Mouse (Mus musculus) adrenal gland, postnatal 14 days (tissue): ENCODE results near the gene Bud23. TPM values are rescaled to one million over a fixed set of nuclear protein-coding genes. Genes with fewer than 3 reads are reported as not detected.
"Not testable (repeated sequence)": the region's sequence is repeated elsewhere in the genome, so short reads cannot be mapped to it uniquely, and the experiment has no call there.

Source experiments
- DNase-seq: peaks from one replicate; pipeline ENCODE4 v3.0.0; 2021; ENCODE audit warnings: mixed read lengths
- long read RNA-seq, 2 experiments: library from polyadenylated mRNA; stranded (forward); transcript quantifications; one replicate each; pipeline ENCODE4 v2.0.0; 2021
- total RNA-seq: library from RNA; stranded (reverse); gene quantifications from 2 replicates; pipeline ENCODE4 v1.2.3, GENCODE M21; 2021

Gene Bud23
- total RNA-seq: 45.6 and 51.3 TPM in 2 replicates
- long read RNA-seq, experiment 1, partial matches to known transcripts: 56 of 68 reads
- long read RNA-seq, experiment 1, other reads (novel, unspliced or antisense): 10 of 68 reads
- long read RNA-seq, experiment 2, partial matches to known transcripts: 63 of 68 reads
- long read RNA-seq, experiment 2, other reads (novel, unspliced or antisense): 3 of 68 reads

DNA sequence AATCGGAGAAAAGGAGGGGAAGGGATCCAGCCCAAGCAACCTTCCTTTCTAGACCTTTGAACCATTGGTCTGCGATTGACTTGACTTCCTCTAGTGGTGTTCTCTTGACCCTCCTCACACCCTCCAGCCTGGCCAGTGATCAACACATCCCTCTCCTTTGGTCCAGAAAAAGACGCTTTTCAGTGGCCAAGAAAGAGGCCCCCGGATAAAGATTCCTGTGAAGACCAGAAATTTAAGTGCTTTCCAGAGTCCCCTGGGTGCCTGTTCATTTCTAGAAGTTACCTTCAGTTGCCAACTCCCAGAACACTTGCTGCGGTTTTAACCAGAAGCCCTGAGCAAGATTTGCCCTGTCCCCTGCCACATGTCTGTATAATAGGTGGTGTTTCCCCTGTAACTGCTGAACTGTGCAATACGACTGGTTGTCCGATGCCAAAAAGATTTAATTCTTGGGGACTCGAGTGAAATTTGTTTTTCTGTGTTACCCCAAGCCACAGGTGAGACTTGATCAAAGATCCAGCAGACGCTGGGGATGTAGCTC is at the start of gene Bud23:
Gene Bud23, minus strand, starts transcription at position 51 of the 538 bp plus-strand sequence.
- DNase-seq: not testable (repeated sequence)

DNA sequence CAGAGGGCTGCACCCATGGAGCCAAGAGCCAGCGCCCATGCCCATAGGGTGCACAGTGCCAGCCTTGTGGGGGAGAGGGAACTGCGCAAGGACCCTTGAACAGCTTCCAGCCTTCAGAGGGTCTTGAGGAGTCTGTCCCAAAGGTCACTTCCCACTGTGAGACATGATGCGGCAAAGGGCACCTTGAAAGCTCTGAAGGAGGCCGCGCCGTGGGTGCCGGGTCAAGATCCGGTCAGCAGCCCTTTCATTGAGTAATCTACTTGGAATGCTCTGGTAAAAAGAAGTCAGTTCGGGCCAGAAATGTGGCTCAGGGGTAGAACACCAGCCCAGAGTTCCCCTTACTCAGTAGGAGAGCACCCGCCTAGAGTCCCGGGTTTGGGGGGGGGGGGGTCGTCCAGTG is 49.0 kb upstream of the Bud23 start:
- DNase-seq: no peak

DNA sequence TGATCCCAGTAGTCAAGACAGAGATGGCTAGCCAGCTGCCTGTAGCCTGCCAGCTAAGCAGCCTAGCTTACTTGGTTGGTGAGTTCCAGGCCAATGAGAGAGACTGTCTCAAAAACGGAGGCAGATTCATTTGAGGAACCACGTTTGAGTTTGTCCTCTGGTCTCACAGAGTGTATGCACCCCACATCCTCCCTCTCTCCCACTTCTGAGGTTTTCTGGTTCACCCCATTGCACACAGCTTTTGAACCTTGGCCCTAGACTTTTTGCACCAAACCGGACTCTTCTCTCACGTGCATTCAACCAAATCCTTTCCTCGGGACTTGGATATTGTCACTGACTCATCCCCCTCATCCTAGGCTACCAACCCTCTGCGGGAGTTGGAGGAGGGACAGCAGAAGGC is 45.2 kb upstream of the Bud23 start:
- DNase-seq: no peak

DNA sequence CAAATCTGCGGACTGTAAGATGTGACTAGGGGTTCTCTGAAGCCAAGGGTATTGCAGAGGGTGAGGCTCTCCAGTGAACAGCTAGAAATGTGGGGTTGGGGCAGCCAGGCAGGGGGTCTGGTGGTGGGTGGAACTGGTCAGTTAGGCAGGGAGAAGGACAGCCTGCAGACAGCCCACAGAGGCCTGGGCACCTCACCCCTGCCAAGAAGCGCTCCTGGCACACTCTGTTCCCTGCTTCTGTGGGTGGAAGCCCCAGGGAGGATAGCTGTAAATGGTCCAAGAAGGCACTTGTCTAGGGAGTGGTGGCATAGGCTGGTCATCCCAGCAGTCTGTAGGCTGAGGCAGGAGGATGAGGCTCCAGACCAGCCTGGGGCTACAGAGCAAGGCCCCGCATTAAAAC is 44.7 kb upstream of the Bud23 start:
- peak; percentile 74 for DNase-seq

DNA sequence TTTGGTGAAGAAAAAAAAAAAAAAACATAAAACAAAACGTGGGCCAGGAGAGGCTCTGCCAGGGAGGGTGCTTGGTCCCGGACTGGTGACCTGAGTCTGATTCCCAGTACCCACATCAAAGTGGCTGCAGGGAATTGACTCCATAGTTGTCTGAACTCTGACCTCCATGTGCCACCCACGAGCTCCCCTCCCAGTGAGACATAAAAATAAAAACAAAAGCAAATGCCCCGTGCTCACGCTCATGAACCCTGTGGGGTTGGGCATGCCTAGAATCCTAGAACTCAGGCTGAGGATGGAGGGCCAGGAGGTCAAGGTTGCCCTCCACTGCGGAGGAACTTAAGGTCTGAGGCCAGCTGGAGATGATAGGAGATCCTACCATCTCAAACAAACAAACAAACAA is 44.3 kb upstream of the Bud23 start:
- DNase-seq: no peak

DNA sequence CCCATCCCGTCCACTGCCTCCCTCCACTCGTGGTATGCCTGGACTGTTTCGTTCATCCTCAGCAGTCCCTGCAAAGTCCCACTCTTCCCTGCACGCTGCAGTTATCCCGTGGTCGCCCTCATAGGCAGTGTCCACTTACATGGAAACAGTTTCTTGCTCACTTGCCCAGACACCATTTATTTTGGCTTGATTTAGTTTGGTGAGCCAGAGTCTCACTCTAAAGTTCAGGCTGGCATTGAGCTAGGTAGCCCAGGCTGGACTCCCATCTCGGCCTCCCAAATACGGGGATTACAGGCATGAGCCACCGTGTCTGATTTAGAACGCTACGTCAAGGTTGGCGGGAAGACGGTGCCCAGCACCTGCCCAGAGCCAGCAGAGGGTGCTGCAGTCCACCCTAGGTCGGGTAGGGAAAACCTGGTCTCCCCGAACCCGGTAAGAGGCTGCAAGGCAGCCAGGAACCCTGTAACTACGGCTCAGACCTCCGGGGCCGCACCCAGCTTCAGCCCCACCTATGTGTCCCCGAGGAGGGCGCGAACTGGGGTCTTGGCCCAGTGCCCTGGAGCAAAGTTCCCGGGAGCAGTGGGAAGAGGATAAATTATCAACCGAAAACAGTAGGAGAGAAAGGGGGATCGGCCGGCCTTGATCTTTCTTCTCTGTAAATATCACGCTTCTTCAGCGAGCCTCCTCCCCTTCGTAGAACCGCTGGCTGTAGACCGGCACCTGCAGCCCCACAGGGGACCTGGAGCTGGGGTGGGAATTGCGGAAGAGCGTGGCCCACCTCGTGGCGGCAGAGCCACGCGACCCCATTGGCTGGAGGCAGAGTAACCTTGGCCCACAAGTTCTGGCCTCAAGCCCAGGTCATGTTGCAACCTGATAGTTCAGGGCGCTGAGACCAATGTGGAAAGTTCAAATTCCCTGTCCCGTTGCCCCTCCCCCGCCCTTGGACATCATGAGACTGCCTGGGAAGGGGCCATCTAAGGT is 43.1 kb upstream of the Bud23 start:
- peak; percentile 93 for DNase-seq

DNA sequence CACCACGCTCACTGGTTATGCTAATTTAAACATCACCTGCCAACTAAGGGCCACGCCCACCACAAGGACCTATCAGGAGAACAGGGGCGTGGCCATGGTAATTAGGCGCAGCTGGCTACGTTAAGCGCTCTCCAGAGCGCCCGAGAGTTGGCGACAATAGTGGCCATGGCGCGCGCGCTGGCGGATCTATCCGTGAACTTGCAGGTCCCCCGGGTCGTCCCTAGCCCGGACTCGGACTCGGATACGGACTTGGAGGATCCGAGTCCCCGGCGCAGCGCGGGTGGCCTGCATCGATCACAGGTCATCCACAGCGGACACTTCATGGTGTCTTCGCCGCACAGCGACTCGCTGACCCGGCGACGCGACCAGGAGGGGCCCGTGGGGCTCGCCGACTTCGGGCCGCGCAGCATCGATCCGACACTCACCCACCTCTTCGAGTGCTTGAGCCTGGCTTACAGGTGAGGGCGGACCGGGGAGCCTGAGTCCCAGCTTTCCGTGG is 42.0 kb upstream of the Bud23 start:
- peak; percentile 91 for DNase-seq

DNA sequence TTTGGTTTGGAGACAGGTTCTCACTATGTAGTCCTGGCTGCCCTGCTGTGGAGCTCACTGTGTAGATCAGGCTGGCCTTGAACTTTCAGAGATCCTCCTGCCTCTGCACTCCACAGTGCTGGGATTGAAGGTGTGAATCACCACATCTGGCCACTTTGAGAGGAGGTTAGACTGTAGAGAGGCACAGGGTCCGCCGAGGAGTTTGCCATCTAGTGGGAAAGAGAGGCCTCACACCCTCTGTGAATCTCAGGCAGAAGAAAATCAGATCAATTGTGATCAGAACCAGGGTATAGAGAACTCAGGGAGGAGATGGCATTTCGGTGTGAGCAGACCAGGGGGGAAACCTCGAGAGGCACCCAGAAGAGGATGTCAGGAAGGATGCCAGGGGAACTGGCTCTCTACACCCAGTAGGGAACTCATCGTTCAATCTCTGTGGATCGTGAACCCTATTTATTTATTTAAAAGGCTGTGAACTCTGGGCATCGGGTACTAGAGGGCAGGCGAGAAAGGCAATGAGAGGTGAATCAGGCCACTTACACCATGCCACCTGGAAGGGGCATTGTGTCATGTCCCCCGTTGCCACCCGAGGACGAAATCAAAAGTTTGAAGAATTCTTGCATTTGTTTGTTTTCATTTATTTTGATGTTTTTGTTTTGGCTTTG is 39.4 kb upstream of the Bud23 start:
- peak; percentile 42 for DNase-seq

DNA sequence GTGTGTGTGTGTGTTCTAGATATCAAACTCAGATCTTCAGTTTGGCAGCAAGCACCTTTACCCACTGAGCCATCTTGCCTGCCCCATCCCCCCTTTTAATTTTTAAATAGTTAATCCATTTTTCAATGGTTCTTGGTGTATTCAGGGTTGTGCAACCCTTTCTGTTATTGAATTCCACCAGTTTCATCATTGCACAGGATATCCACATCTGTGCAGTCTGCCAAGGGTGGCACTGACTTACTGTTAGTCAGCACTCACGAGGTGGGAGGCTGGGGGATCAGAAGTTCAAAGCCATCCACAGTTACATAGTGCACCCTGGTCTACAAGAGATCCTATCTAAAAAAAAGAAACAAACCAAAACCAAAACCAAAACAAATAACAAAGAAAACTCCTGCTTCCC is 36.2 kb upstream of the Bud23 start:
- DNase-seq: no peak

DNA sequence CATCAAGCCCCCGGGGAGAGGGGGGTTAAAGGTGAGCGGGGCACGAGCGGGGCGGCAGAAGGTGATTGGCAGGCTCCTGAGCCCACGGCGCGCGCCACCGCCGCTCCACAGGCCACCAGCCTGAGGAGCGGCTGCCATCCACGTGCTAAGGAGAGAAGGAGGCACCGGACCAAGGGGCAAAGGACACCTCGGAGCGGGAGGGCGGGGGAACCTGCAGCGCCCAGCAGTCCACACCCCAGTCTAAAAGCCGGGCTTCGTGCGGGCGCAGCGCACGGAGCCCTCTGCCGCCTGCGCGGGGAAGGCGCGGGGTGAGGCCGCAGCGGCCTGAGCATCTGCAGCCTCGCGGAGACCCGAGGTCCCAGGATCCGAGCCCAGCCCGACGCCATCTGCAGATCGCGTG is 24.9 kb upstream of the Bud23 start, which contains the start of gene Mlxipl:
Gene Mlxipl, plus strand, starts transcription at position 238 of the 400 bp plus-strand sequence.
- no peak for DNase-seq

DNA sequence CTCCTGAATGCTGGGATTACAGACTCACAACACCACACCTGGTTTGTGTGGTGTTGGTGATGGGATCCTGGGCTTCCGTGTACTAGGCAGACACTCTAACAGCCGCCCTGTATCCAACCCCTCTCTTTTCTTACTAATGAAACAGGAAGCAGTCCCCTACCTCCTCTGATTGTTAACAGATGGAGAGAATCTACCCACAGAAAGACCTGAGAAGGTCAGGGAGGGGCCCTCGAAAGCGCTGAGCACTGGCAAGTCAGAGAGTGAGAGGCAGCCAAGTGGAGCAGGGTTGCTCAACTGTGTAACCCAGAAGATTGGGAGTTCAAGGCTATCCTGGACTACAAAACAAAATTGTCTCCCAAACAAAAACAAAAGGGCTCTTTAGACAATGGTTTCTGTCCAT is 22.1 kb upstream of the Bud23 start:
- no peak for DNase-seq

DNA sequence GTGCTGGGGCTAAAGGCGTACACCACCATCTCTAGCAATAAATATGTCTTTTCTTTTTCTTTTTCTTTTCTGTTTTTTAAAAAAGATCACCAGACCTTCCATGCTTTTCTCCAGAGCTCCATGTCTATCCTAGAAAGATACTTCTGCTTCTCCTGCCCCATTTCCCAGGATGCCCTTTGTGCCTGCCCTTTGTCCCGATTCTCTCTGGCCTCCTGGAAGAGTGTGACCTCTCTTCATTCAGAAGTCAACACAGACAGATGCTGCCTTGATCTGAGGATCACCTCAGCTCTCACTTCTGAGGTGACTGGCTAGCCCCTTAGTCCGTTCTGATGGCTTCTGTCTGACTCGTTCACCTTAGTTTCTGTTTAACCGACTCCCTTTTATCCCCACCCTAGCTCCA is 15.8 kb upstream of the Bud23 start:
- DNase-seq: no peak

DNA sequence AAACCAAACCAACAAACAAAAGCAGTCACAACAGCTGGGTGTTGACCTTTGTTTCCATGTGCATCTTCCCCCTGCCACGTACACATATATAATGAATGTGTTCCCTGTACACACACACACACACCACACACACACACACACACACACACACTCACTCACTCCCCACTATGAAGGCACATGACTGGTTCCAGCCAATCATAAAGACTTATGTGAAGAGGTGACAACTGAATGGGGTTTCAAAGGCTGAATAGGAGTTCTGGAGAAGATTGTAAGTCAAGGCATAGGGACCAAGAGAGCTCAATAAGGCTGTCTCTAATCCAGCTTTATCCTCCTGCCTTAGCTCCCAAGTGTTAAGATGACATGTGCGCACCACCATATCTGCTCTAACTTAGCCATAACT is 14.8 kb upstream of the Bud23 start:
- no peak for DNase-seq

DNA sequence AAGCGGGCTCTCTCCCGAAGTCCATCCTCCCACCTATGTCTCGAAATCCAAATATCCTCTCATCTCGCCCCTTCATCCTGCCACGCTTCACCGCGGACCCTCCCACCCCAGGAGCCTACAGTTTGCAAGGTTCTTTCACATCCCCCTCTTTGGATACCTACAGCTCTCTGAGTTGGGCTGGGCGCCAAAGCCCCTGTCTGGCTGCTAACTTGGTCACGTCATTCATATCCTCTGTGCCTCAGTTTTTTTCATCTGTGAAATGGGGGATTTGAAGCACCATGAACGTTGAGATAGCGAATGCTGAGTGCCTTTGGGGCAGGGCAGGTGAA is 13.7 kb upstream of the Bud23 start:
- DNase-seq: no peak

DNA sequence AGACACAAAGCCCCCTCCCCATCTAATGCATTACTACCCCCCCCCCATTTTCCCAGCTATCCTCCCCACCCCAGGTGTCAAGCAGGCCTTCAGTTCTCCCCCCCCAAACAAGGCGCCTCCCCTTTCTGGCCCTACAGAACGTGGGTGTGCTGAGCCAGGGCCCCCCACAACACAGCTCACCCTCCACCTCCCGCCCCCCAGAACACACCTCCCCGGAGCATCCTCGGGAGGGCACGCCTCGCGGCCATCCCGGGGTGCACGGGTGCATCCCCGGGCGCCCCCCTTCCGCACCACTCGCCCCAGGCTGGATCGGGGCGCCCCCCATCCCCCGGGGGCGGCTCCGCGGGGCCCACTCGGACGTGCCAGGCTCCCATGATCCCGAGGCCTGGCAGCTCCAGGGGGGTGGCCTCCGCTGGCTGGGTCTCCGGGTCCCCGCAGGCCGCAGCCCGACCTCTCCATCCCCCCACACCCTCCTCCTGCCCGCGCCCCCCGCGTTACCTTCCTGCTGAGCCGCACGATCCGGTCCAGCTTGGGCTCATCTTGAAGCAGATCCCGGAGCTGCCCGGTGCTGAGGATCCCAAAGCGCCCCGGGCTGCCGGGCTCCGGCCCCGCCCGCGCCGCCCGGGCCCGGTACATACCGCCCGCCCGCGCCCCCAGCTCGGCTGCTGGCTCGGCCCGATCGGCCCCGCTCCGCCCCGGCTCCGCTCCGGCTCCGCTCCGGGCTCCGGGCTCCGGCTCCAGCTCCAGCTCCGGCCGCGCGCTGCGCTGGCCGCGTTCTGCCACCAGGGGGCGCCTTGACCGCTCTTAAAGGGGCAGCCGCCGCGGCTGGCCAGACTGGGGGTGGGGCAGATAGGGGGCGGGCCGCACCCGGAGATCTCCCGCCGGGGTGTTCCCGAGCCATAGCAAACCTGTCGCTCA is 13.1 kb upstream of the Bud23 start, which contains the start of gene Vps37d:
Gene Vps37d, minus strand, starts transcription at position 703 of the 918 bp plus-strand sequence.
- peak; percentile 96 for DNase-seq

DNA sequence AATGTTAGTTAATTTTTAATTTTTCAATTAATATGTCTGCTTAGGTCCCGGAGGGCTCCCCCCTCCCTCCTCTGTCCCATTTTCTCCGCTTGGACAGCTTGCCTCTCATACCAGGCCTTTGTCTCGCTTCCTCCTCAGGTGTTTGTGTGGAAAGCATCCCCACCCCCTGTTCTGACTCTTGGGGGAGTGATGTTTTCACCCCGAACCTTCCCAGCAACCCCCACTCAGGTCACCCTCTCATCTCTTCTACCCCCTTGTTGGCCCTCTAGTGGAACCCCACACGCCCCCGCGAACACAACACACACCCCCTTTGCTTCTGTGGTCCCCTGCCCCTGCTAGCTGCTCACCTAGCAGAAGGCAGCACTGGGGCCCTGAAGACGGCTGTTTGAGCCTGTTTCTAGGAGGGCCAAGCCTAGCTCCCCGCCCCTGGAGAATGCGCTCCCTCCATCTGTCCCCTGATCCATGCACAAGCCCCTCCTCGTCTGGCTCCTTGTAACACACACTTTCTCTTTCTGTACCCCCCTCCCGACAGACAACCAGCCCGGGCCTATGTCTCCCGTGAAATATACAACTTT is 12.3 kb upstream of the Bud23 start:
- peak; percentile 26 for DNase-seq

DNA sequence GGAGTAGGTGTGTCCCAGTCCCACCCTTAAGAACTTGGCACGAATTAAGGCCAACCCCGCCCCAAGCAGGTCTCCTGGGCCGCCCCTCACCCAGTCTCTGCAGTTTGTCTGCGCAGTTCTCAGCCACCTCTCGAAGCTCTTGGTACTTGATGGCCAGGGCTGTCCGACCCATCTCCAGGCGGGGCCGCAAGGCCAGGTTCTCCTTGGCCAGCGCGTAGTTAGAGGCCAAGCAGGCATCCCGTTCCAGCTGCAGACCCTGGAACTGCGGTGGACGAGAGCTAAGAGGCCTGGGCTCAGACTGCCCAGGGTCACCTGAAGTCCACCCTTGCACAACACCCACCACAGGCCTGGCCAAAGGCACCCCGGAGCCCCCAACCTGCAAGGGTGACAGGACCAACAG is 11.6 kb upstream of the Bud23 start:
- no peak for DNase-seq

DNA sequence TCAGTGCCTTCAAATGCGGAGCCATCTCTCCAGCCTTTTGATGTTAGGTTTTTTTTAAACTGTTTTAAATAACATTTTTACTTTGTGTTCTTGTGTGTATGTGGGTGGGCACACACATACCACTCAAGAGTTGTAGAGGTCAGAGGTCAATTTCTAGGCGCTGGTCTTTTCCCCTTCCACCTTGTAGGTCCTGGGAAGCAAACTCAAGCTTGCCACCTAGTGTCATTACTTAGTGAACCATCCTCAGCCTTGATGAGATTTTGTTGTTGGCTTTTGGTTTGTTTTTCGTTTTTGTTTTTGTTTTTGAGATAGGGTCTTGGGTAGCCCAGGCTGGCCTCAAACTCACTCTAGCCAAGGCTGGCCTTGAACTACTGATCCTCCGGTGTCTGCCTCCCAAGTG is 10.9 kb upstream of the Bud23 start:
- DNase-seq: no peak

DNA sequence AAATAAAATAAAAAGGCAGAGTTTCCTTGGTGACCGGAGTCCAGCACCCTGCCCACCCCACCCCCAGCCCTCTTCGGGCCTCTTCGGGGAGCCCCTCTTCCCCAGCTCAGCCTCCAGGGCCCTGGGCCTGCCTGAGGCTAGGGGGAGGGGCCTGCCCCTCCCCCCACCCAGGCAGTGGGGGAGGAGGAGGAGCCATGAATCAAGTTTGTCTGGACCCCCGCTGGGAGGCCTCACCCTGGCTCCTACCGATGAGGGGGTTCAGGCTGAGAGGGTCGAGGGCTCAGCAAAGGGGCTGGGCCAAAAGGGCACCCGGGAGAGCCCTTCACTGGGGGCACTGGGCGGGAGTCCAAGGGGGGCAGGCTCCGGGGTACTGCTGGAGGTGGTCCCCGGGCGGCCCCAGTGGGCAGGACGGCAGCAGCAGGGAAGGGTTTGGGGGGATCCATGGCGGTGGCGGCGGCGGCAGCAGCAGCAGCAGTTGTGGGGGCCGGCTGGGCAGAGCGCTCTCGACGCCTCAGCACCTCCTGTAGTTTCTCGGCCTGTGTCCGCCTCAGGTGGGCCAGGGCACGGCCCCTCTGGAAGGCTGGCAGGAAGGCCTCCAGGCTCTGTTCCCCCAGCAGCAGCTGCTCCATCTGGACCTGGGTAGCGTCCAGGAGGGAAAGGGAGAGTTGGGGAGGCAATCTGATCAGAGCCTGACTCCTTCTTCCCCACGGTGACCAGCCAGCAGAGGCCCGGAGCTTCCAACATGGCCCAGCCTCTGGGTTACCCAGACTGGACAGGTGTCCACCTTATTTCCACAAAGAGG is 8.8 kb upstream of the Bud23 start:
- no peak for DNase-seq

DNA sequence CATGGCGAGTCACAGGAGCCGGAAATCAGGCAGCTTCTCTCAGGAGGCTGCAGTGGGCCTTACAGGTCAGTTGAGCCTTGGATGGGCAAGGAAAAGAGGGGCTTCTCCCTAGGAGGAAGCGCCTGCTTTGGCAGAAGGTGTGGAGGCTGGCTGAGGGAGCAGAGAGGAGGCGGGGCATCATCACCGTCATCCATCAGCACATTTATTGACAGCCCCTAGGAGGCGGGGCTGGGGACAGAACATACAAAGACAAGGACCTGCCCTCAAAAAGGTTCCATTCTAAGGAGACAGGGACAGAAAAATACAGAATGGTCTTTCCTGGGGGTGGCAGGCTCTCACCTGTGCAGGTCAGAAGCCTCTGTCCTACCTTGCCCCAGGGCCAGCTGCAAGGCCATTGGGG is 8.0 kb upstream of the Bud23 start:
- no peak for DNase-seq
